Mouse (Mus musculus): ENCODE results near the gene Tmem82. TPM values are rescaled to one million over a fixed set of nuclear protein-coding genes. Genes with fewer than 3 reads are reported as not detected.

Gene Tmem82
- total RNA-seq (2021): 1 to 10 TPM in 1 of 2 experiments, under 1 TPM in 1; 0.66 to 1.8 TPM
- long read RNA-seq, experiment 1: 0 reads
- long read RNA-seq, experiment 2: 0 reads

DNA sequence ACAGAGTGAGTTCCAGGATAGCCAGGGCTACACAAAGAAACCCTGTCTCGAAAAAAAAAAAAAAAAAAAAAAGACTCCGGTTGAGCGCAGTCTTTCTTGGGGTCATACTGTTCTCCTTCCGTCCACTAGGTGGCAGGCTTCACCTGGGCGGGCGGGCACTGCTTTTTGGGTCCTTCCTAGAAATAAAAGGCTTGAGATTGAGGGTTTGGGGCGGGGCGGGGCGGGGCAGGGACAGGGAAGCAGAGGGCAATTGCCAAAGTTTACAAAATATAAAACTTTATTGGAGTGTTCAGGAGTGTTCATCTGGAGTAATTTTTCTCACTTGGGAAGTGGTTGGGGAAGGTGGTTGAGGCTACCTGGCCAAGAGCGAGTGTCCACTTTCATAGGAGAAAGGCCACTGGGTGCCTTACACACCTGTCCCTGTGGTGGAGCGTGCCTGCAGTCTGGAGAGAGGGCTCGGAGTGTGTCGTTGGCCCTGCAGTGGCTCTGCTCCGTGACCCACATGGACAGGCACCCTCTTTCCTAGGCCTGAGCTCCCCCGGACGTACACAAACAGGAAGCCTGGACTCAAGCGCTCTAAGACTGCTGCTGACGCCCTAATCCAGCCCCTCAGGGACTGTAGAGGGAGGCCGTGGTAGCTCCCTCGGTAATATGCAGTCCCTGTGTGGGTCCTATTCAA, at the start of gene Tmem82:
Gene Tmem82 (minus strand): TSS at position 69 of the 679 bp plus-strand sequence.
- DNase-seq: peak; percentile 71
- intact Hi-C loops (cut with DNase I; ENCODE audit: low total_unique reads): loop anchor here (10.0 kb wide), 1 partner anchor 226 kb away; the partner anchor contains the start of gene Ctrc

GRCm38 (mm10) chr4:141664799-141665198, 46.4 kb upstream of the Tmem82 start, which contains the start of gene Plekhm2:
TSS of gene Plekhm2 (minus strand) at chr4:141664899.
- intact Hi-C loops (cut with DNase I; ENCODE audit: low total_unique reads): no loop called here
- DNase-seq: no peak

- DNase-seq: peak; percentile 83
- intact Hi-C loops (cut with DNase I; ENCODE audit: low total_unique reads): no loop called here
Measured at GRCm38 (mm10) chr4:141664011-141664745, 45.7 kb upstream of the Tmem82 start.

- peak; percentile 42 for DNase-seq
- intact Hi-C loops (cut with DNase I; ENCODE audit: low total_unique reads): no loop called here
Measured at GRCm38 (mm10) chr4:141663122-141663931, 44.9 kb upstream of the Tmem82 start.

- intact Hi-C loops (cut with DNase I; ENCODE audit: low total_unique reads): no loop called here
- no peak for DNase-seq
Measured at GRCm38 (mm10) chr4:141660884-141661283, 42.5 kb upstream of the Tmem82 start.

DNA sequence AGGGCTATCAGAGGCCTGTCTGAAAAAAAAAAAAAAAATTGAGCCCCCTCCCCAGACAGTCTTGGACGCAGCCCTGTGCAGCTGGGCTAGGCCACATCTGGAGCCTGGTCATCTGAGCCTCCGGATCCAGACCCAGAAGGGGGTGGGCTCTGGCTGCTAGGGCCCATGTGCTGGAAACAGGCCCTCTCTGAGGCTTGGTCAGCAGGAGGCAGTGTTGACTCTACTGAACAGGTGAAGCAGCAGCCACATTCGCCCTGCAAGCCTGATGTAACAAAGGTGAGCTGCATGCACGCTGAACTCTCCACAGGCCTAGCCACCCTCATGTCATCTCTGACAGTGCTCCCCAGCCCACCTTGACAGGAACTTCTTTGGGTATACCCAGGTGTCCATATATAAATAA, 41.3 kb upstream of the Tmem82 start:
- intact Hi-C loops (cut with DNase I; ENCODE audit: low total_unique reads): no loop called here
- DNase-seq: peak; percentile 45

- no peak for DNase-seq
- intact Hi-C loops (cut with DNase I; ENCODE audit: low total_unique reads): no loop called here
Measured at GRCm38 (mm10) chr4:141658846-141659484, 40.5 kb upstream of the Tmem82 start.

- DNase-seq: no peak
- intact Hi-C loops (cut with DNase I; ENCODE audit: low total_unique reads): no loop called here
Measured at GRCm38 (mm10) chr4:141656932-141657331, 38.5 kb upstream of the Tmem82 start.

- no peak for DNase-seq
- intact Hi-C loops (cut with DNase I; ENCODE audit: low total_unique reads): no loop called here
Measured at GRCm38 (mm10) chr4:141655908-141656608, 37.6 kb upstream of the Tmem82 start.

- no peak for DNase-seq
- intact Hi-C loops (cut with DNase I; ENCODE audit: low total_unique reads): no loop called here
Measured at GRCm38 (mm10) chr4:141654509-141654908, 36.1 kb upstream of the Tmem82 start.

GRCm38 (mm10) chr4:141653813-141654212, 35.4 kb upstream of the Tmem82 start:
- DNase-seq: no peak
- intact Hi-C loops (cut with DNase I; ENCODE audit: low total_unique reads): no loop called here

DNA sequence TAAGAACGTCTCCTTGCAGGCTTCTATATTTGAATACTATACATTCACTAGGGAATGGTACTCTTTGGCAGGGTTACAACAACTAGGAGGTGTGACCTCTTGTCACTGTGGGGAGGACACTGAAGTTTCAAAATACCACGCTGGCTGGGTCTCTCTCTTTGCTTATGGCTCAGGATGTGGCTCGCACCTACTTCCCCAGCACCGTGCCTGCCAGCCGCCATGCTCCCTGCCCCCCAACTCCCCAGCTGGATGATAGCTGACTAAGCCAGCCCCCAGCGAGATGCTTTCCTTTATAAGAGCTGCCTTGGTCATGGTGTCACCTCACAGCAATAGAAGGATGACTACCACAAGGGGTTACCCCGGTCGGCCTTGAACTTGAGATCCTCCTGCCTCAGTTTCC, 34.6 kb upstream of the Tmem82 start:
- DNase-seq: no peak
- intact Hi-C loops (cut with DNase I; ENCODE audit: low total_unique reads): no loop called here

- no peak for DNase-seq
- intact Hi-C loops (cut with DNase I; ENCODE audit: low total_unique reads): no loop called here
Measured at GRCm38 (mm10) chr4:141651944-141652343, 33.5 kb upstream of the Tmem82 start.

- intact Hi-C loops (cut with DNase I; ENCODE audit: low total_unique reads): no loop called here
- no peak for DNase-seq
Measured at GRCm38 (mm10) chr4:141651286-141651685, 32.9 kb upstream of the Tmem82 start.

GRCm38 (mm10) chr4:141649244-141649643, 30.8 kb upstream of the Tmem82 start:
- intact Hi-C loops (cut with DNase I; ENCODE audit: low total_unique reads): no loop called here
- no peak for DNase-seq

GRCm38 (mm10) chr4:141648262-141648661, 29.8 kb upstream of the Tmem82 start:
- intact Hi-C loops (cut with DNase I; ENCODE audit: low total_unique reads): no loop called here
- DNase-seq: no peak

- intact Hi-C loops (cut with DNase I; ENCODE audit: low total_unique reads): no loop called here
- DNase-seq: no peak
Measured at GRCm38 (mm10) chr4:141647187-141647586, 28.8 kb upstream of the Tmem82 start.

- intact Hi-C loops (cut with DNase I; ENCODE audit: low total_unique reads): no loop called here
- DNase-seq: no peak
Measured at GRCm38 (mm10) chr4:141645988-141646387, 27.6 kb upstream of the Tmem82 start.
